Mouse (Mus musculus): Measurements from ENCODE around the gene Ptprr. TPM values are rescaled to one million over a fixed set of nuclear protein-coding genes. Genes with fewer than 3 reads are reported as not detected.

The Ptprr gene
- polyA plus RNA-seq, 1 experiment from 2014 or later = 6.3 TPM

GRCm38 (mm10) chr10:116272156-116272555 lies 254.1 kb downstream of the Ptprr start:
- no peaks in the 10 kb centered on the region for H3K9me3 ChIP-seq (replicated peaks; ENCODE audit: control insufficient read depth, low read length)
- no peak overlapping the region for H3K4me3 ChIP-seq (ENCODE audit: low read depth, low read length)
- no peaks in the 10 kb centered on the region for H3K4me1 ChIP-seq (ENCODE audit: control insufficient read depth, insufficient read depth, low read length)
- DNase-seq (ENCODE audit: low spot score) = no peak
- H3K36me3 ChIP-seq (ENCODE audit: control insufficient read depth, insufficient read depth, low read length) = no peaks in the 10 kb centered on the region
- ATAC-seq = no peak
- H3K9ac ChIP-seq (ENCODE audit: low read length) = no peak overlapping the region
- H3K4me2 ChIP-seq (ENCODE audit: low read length) = no peak overlapping the region
- H3K27me3 ChIP-seq (replicated peaks; ENCODE audit: control insufficient read depth, insufficient read depth, low read length) = no peaks in the 10 kb centered on the region
- WGBS = 83% methylated on average over 3 of the region's 3 CpGs
- no peak overlapping the region for H3K27ac ChIP-seq (ENCODE audit: low read depth, low read length)

- WGBS = 83% methylated on average over 7 of the region's 7 CpGs
- H3K27ac ChIP-seq (ENCODE audit: low read depth, low read length) = no peak within 1 kb of the TSS
- no peak within 1 kb of the TSS for H3K4me2 ChIP-seq (ENCODE audit: low read length)
- no peaks in the 10 kb centered on the region for H3K9me3 ChIP-seq (replicated peaks; ENCODE audit: control insufficient read depth, low read length)
- no peak within 1 kb of the TSS for H3K4me3 ChIP-seq (ENCODE audit: low read depth, low read length)
- H3K4me1 ChIP-seq (ENCODE audit: control insufficient read depth, insufficient read depth, low read length) = no peaks in the 10 kb centered on the region
- H3K9ac ChIP-seq (ENCODE audit: low read length) = no peak within 1 kb of the TSS
- no peaks in the 10 kb centered on the region for H3K36me3 ChIP-seq (ENCODE audit: control insufficient read depth, insufficient read depth, low read length)
- no peaks in the 10 kb centered on the region for H3K27me3 ChIP-seq (replicated peaks; ENCODE audit: control insufficient read depth, insufficient read depth, low read length)
- DNase-seq (ENCODE audit: low spot score) = no peak
- ATAC-seq = no peak
These were observed 257.3 kb downstream of the Ptprr start, which contains the start of gene Ptprb for GRCm38 (mm10) chr10:116275280-116275679. TSS of gene Ptprb (plus strand) at chr10:116275523.

- no peak for ATAC-seq
- Histone ChIP-seq H3K36me3 (ENCODE audit: control insufficient read depth, insufficient read depth, low read length) (no peaks in the 10 kb centered on the region), H3K9ac (ENCODE audit: low read length) (no peak overlapping the region), H3K4me3 (ENCODE audit: low read depth, low read length) (no peak overlapping the region), H3K4me2 (ENCODE audit: low read length) (no peak overlapping the region), H3K27me3 (replicated peaks; ENCODE audit: control insufficient read depth, insufficient read depth, low read length) (no peaks in the 10 kb centered on the region), H3K27ac (ENCODE audit: low read depth, low read length) (no peak overlapping the region), H3K9me3 (replicated peaks; ENCODE audit: control insufficient read depth, low read length) (no peaks in the 10 kb centered on the region), H3K4me1 (ENCODE audit: control insufficient read depth, insufficient read depth, low read length) (no peaks in the 10 kb centered on the region)
- DNase-seq (ENCODE audit: low spot score) = no peak
- 81% methylated on average over 7 of the region's 7 CpGs for whole genome bisulfite sequencing
These were observed 268.8 kb downstream of the Ptprr start for GRCm38 (mm10) chr10:116286697-116287344.

GRCm38 (mm10) chr10:116288130-116288529 lies 270.1 kb downstream of the Ptprr start:
- ATAC-seq (no peak), DNase-seq (ENCODE audit: low spot score) (no peak)
- no peak overlapping the region for H3K4me2 ChIP-seq (ENCODE audit: low read length)
- no peaks in the 10 kb centered on the region for H3K9me3 ChIP-seq (replicated peaks; ENCODE audit: control insufficient read depth, low read length)
- no peak overlapping the region for H3K27ac ChIP-seq (ENCODE audit: low read depth, low read length)
- WGBS = 86% methylated on average over 9 of the region's 9 CpGs
- H3K9ac ChIP-seq (ENCODE audit: low read length) = no peak overlapping the region
- no peaks in the 10 kb centered on the region for H3K4me1 ChIP-seq (ENCODE audit: control insufficient read depth, insufficient read depth, low read length)
- H3K36me3 ChIP-seq (ENCODE audit: control insufficient read depth, insufficient read depth, low read length) = no peaks in the 10 kb centered on the region
- H3K27me3 ChIP-seq (replicated peaks; ENCODE audit: control insufficient read depth, insufficient read depth, low read length) = no peaks in the 10 kb centered on the region
- H3K4me3 ChIP-seq (ENCODE audit: low read depth, low read length) = no peak overlapping the region

GRCm38 (mm10) chr10:116290483-116290882 lies 272.5 kb downstream of the Ptprr start:
- no peak for DNase-seq (ENCODE audit: low spot score)
- ATAC-seq = no peak
- H3K4me3 ChIP-seq (ENCODE audit: low read depth, low read length) = no peak overlapping the region
- H3K27ac ChIP-seq (ENCODE audit: low read depth, low read length) = no peak overlapping the region
- no peaks in the 10 kb centered on the region for H3K9me3 ChIP-seq (replicated peaks; ENCODE audit: control insufficient read depth, low read length)
- no peak overlapping the region for H3K4me2 ChIP-seq (ENCODE audit: low read length)
- H3K36me3 ChIP-seq (ENCODE audit: control insufficient read depth, insufficient read depth, low read length) = no peaks in the 10 kb centered on the region
- no peaks in the 10 kb centered on the region for H3K27me3 ChIP-seq (replicated peaks; ENCODE audit: control insufficient read depth, insufficient read depth, low read length)
- no peak overlapping the region for H3K9ac ChIP-seq (ENCODE audit: low read length)
- 83% methylated on average over 4 of the region's 4 CpGs for WGBS
- H3K4me1 ChIP-seq (ENCODE audit: control insufficient read depth, insufficient read depth, low read length) = no peaks in the 10 kb centered on the region

GRCm38 (mm10) chr10:116291153-116291755 lies 273.2 kb downstream of the Ptprr start:
- Histone ChIP-seq H3K9me3 (replicated peaks; ENCODE audit: control insufficient read depth, low read length) (no peaks in the 10 kb centered on the region), H3K4me1 (ENCODE audit: control insufficient read depth, insufficient read depth, low read length) (no peaks in the 10 kb centered on the region), H3K27ac (ENCODE audit: low read depth, low read length) (no peak overlapping the region), H3K4me3 (ENCODE audit: low read depth, low read length) (no peak overlapping the region), H3K36me3 (ENCODE audit: control insufficient read depth, insufficient read depth, low read length) (no peaks in the 10 kb centered on the region), H3K27me3 (replicated peaks; ENCODE audit: control insufficient read depth, insufficient read depth, low read length) (no peaks in the 10 kb centered on the region), H3K4me2 (ENCODE audit: low read length) (no peak overlapping the region), H3K9ac (ENCODE audit: low read length) (no peak overlapping the region)
- no peak for ATAC-seq
- DNase-seq (ENCODE audit: low spot score) = no peak
- WGBS = 80% methylated on average over 8 of the region's 8 CpGs

- ATAC-seq (no peak), DNase-seq (ENCODE audit: low spot score) (no peak)
- 94% methylated on average over 4 of the region's 4 CpGs for WGBS
- H3K4me1 ChIP-seq (ENCODE audit: control insufficient read depth, insufficient read depth, low read length) = peaks cover 3% of the 10 kb centered on the region; the same call in 1 of the 2 replicates
- no peak overlapping the region for H3K4me2 ChIP-seq (ENCODE audit: low read length)
- H3K27me3 ChIP-seq (replicated peaks; ENCODE audit: control insufficient read depth, insufficient read depth, low read length) = peaks cover 9% of the 10 kb centered on the region; the same call in 1 of the 2 replicates
- no peaks in the 10 kb centered on the region for H3K36me3 ChIP-seq (ENCODE audit: control insufficient read depth, insufficient read depth, low read length)
- no peaks in the 10 kb centered on the region for H3K9me3 ChIP-seq (replicated peaks; ENCODE audit: control insufficient read depth, low read length)
- H3K9ac ChIP-seq (ENCODE audit: low read length) = no peak overlapping the region
- H3K4me3 ChIP-seq (ENCODE audit: low read depth, low read length) = no peak overlapping the region
- H3K27ac ChIP-seq (ENCODE audit: low read depth, low read length) = no peak overlapping the region
These were observed 278.4 kb downstream of the Ptprr start for GRCm38 (mm10) chr10:116296439-116296838.

- Histone ChIP-seq H3K27ac (ENCODE audit: low read depth, low read length) (no peak overlapping the region), H3K36me3 (ENCODE audit: control insufficient read depth, insufficient read depth, low read length) (no peaks in the 10 kb centered on the region), H3K4me3 (ENCODE audit: low read depth, low read length) (no peak overlapping the region), H3K4me1 (ENCODE audit: control insufficient read depth, insufficient read depth, low read length) (peaks cover 5% of the 10 kb centered on the region; the same call in 1 of the 2 replicates), H3K9ac (ENCODE audit: low read length) (no peak overlapping the region), H3K4me2 (ENCODE audit: low read length) (no peak overlapping the region), H3K9me3 (replicated peaks; ENCODE audit: control insufficient read depth, low read length) (no peaks in the 10 kb centered on the region), H3K27me3 (replicated peaks; ENCODE audit: control insufficient read depth, insufficient read depth, low read length) (peaks cover 9% of the 10 kb centered on the region; the same call in 1 of the 2 replicates)
- WGBS = 85% methylated on average over 12 of the region's 12 CpGs
- no peak for ATAC-seq
- DNase-seq (ENCODE audit: low spot score) = no peak
These were observed 279.8 kb downstream of the Ptprr start for GRCm38 (mm10) chr10:116297854-116298253.

GRCm38 (mm10) chr10:116300824-116301223 lies 282.8 kb downstream of the Ptprr start:
- 0 out of 2 replicates have a peak, but pooled peaks have one; percentile 15 for ATAC-seq
- H3K4me3 ChIP-seq (ENCODE audit: low read depth, low read length) = peak overlapping the region; percentile 42
- 6% methylated on average over 7 of the region's 7 CpGs for WGBS

More at GRCm38 (mm10) chr10:116300824-116301223, 282.8 kb downstream of the Ptprr start:
- Histone ChIP-seq H3K4me1 (ENCODE audit: control insufficient read depth, insufficient read depth, low read length) (peaks cover 5% of the 10 kb centered on the region; the same call in 1 of the 2 replicates), H3K27ac (ENCODE audit: low read depth, low read length) (no peak overlapping the region), H3K9ac (ENCODE audit: low read length) (peak overlapping the region; percentile 51), H3K27me3 (replicated peaks; ENCODE audit: control insufficient read depth, insufficient read depth, low read length) (peaks cover 9% of the 10 kb centered on the region; the same call in 1 of the 2 replicates), H3K9me3 (replicated peaks; ENCODE audit: control insufficient read depth, low read length) (no peaks in the 10 kb centered on the region), H3K36me3 (ENCODE audit: control insufficient read depth, insufficient read depth, low read length) (no peaks in the 10 kb centered on the region), H3K4me2 (ENCODE audit: low read length) (peak overlapping the region; percentile 91)
- DNase-seq (ENCODE audit: low spot score) = no peak

All from forebrain, embryonic 14.5 days (tissue).